Mouse (Mus musculus): Measurements from ENCODE around the gene Aamp.

DNA sequence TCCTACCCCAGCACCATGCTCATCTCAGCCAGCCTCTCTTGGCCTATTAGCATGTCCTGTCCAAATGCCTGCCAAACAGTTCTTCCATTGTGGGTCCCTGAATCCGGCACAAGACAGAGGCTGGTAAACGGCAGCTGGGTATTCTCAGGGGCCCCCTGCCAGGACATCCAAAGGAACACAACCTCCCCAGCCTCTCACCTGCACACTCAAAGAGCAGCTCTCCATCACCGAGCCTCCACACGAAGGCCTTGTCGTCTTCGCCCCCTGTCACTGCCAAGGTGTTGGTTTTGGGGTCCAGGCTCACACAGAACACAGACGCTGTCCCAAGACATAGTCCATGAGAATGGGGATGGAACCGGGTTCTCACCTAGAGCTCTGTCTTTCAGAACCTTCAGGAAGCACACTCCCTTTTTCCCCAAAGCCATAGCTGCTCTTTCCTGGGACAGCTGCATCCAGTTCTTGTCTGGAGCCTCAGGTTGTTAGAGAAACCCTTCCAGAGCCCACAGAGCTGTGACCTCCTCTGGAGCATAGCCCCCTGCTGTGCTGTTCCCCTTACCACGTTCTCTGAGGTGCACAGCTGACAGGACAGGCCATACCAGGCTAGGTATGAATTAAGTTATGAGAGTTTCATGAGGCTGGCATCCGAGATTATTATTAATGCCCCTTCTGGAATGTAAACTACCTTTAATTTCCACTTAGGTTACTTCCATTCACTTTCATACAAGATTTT is 1.5 kb downstream of the Aamp start:
- TF ChIP-seq CTCF (IDR thresholded peaks at IDR 0.05; ENCODE audit: extremely low read depth, insufficient read depth, insufficient read length, insufficient replicate concordance), result no peak
- no peak for TF ChIP-seq POLR2A (IDR thresholded peaks at IDR 0.05; ENCODE audit: low read depth, low read length)
